Mouse (Mus musculus) lung, embryonic 16.5 days (tissue): Measurements from ENCODE around the gene Gpnmb. TPM values are rescaled to one million over a fixed set of nuclear protein-coding genes. Genes with fewer than 3 reads are reported as not detected.

ENCODE experiments used
- ATAC-seq: fragments of 200-750 bp; cut with Nextera tagmentation; 2 replicates; pipeline ENCODE4 v1.8.0; 2017; ENCODE audit warnings: low read depth, mild to moderate bottlenecking, moderate library complexity
- H3K27ac ChIP-seq: fragments of 300-500 bp; sonication (generic); 2 replicates; pipeline ENCODE4 v1.5.1; 2014; ENCODE audit warnings: mild to moderate bottlenecking, control low read depth, low read length
- H3K27me3 ChIP-seq: fragments of 300-500 bp; sonication (generic); 2 replicates; pipeline ENCODE4 v1.6.1; 2014; ENCODE audit warnings: low read depth, low read length, mixed read lengths; ENCODE audit not compliant: control insufficient read depth, insufficient read depth
- H3K36me3 ChIP-seq: fragments of 300-500 bp; sonication (generic); 2 replicates; pipeline ENCODE4 v1.6.1; 2014; ENCODE audit warnings: low read length; ENCODE audit not compliant: control insufficient read depth, insufficient read depth
- H3K4me1 ChIP-seq: fragments of 300-500 bp; sonication (generic); replicated peaks from 2 replicates; pipeline ENCODE4 v1.6.1; 2014; ENCODE audit warnings: low read length, mixed read lengths; ENCODE audit not compliant: control insufficient read depth, insufficient read depth
- H3K4me2 ChIP-seq: fragments of 300-500 bp; sonication (generic); 2 replicates; pipeline ENCODE4 v1.6.1; 2014; ENCODE audit warnings: low read depth, low read length, control low read depth
- H3K4me3 ChIP-seq: fragments of 300-500 bp; sonication (generic); 2 replicates; pipeline ENCODE4 v1.5.1; 2014; ENCODE audit warnings: mild to moderate bottlenecking, low read length, control low read depth
- H3K9ac ChIP-seq: fragments of 300-500 bp; sonication (generic); 2 replicates; pipeline ENCODE4 v1.6.1; 2014; ENCODE audit warnings: low read length, control low read depth
- H3K9me3 ChIP-seq: fragments of 300-500 bp; sonication (generic); 2 replicates; pipeline ENCODE4 v1.6.1; 2016; ENCODE audit warnings: low read length; ENCODE audit not compliant: control insufficient read depth
- WGBS: fragments of 180-500 bp; shearing (Covaris S2); extraction: QIAGEN DNeasy Blood & Tissue Kit; methylation state at CpG from one replicate; pipeline ENCODE4 v1.1.7; 2014; 5-methylcytosine and 5-hydroxymethylcytosine counted together
- polyA plus RNA-seq: library from polyadenylated mRNA; unstranded; fragments of >200 nt; fragmentation: Nextera tagmentation; extraction: Ambion mirVana; gene quantifications from 2 replicates; pipeline ENCODE4 v1.2.1, GENCODE M21; 2015

Gpnmb gene
- polyA plus RNA-seq, 1 experiment from 2014 or later = 0.93 TPM

- no peak overlapping the region for H3K27ac ChIP-seq
- H3K9ac ChIP-seq = no peak overlapping the region
- no peaks in the 10 kb centered on the region for H3K36me3 ChIP-seq
- no peak for ATAC-seq
- H3K27me3 ChIP-seq = no peaks in the 10 kb centered on the region
- 83% methylated on average over 1 of the region's 1 CpGs for WGBS
- no peak overlapping the region for H3K4me2 ChIP-seq
- H3K4me3 ChIP-seq = no peak overlapping the region
- H3K9me3 ChIP-seq = peaks cover 3% of the 10 kb centered on the region; the same call in 1 of the 2 replicates
- H3K4me1 ChIP-seq = peaks cover 2% of the 10 kb centered on the region; the same call in 1 of the 2 replicates
Observed at GRCm38 (mm10) chr6:49009665-49010064, 26.7 kb upstream of the Gpnmb start.

- whole genome bisulfite sequencing = 58% methylated on average over 5 of the region's 5 CpGs
- Histone ChIP-seq H3K27me3 (no peaks in the 10 kb centered on the region), H3K27ac (no peak overlapping the region), H3K4me1 (peaks cover 2% of the 10 kb centered on the region; the same call in 1 of the 2 replicates), H3K9me3 (peaks cover 3% of the 10 kb centered on the region; the same call in 1 of the 2 replicates), H3K9ac (no peak overlapping the region), H3K4me3 (no peak overlapping the region), H3K4me2 (no peak overlapping the region), H3K36me3 (no peaks in the 10 kb centered on the region)
- ATAC-seq = no peak
Observed at GRCm38 (mm10) chr6:49011191-49011590, 25.2 kb upstream of the Gpnmb start.

GRCm38 (mm10) chr6:49013023-49013422 is 23.3 kb upstream of the Gpnmb start:
- WGBS = 83% methylated on average over 4 of the region's 4 CpGs
- peaks cover 2% of the 10 kb centered on the region; the same call in 1 of the 2 replicates for H3K4me1 ChIP-seq
- H3K27ac ChIP-seq = no peak overlapping the region
- H3K36me3 ChIP-seq = no peaks in the 10 kb centered on the region
- H3K27me3 ChIP-seq = no peaks in the 10 kb centered on the region
- peaks cover 3% of the 10 kb centered on the region; the same call in 1 of the 2 replicates for H3K9me3 ChIP-seq
- no peak for ATAC-seq
- H3K4me2 ChIP-seq = no peak overlapping the region
- H3K4me3 ChIP-seq = no peak overlapping the region
- no peak overlapping the region for H3K9ac ChIP-seq

DNA sequence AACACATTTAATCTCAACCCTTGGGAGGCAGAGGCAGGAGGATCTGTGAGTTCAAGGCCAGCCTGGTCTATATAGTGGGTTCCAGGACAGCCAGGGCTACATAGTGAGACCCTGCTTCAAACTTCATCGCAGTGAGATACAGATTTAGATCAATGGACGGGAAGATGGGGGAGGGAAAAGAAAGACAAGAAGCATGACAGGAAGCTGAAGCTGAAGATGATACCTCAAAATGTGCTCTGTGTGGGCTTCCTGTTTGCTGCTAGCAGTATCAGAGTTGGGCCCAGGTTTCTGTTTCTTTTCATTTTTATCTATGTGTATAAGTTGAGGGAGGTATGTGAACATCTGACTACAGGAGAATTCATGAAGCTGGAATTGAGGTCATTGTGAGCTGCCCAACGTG is 22.9 kb upstream of the Gpnmb start:
- WGBS = 76% methylated on average over 3 of the region's 3 CpGs
- Histone ChIP-seq H3K9me3 (peaks cover 3% of the 10 kb centered on the region; the same call in 1 of the 2 replicates), H3K4me1 (no peaks in the 10 kb centered on the region; the same call in 1 of the 2 replicates), H3K27me3 (no peaks in the 10 kb centered on the region), H3K4me2 (no peak overlapping the region), H3K36me3 (no peaks in the 10 kb centered on the region), H3K27ac (no peak overlapping the region), H3K9ac (no peak overlapping the region), H3K4me3 (no peak overlapping the region)
- ATAC-seq = no peak

DNA sequence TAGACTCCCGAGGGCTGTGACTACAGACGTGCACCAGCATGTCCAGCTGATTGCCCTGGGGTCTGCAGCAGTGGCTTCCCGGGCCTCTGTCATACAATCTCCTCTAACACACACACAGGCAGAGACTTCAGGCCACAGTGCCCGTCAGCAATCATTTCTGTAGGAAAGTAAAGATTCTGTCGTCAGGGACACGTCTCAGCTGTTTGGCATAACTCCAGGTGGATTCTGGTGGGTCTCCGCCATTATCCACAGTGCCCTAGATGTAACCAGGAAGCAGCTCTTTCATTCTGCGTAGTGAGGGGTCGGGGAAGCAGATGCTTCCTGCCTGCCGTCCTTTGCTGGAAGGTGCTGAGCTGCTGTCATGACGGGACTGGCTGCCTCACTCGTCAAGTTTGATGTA is 19.2 kb upstream of the Gpnmb start:
- peak; percentile 78 for ATAC-seq
- no peak overlapping the region for H3K27ac ChIP-seq
- peak overlapping the region; percentile 23; the same call in 1 of the 2 replicates for H3K4me2 ChIP-seq
- peaks cover 2% of the 10 kb centered on the region; the same call in 1 of the 2 replicates for H3K4me1 ChIP-seq
- 31% methylated on average over 12 of the region's 12 CpGs for WGBS
- no peaks in the 10 kb centered on the region for H3K36me3 ChIP-seq
- H3K9ac ChIP-seq = no peak overlapping the region
- no peak overlapping the region for H3K4me3 ChIP-seq
- no peaks in the 10 kb centered on the region for H3K9me3 ChIP-seq
- no peaks in the 10 kb centered on the region for H3K27me3 ChIP-seq

- H3K36me3 ChIP-seq = no peaks in the 10 kb centered on the region
- peaks cover 2% of the 10 kb centered on the region; the same call in 1 of the 2 replicates for H3K4me1 ChIP-seq
- WGBS = 100% methylated on average over 1 of the region's 1 CpGs
- ATAC-seq = no peak
- no peak overlapping the region for H3K9ac ChIP-seq
- H3K4me3 ChIP-seq = no peak overlapping the region
- no peak overlapping the region for H3K27ac ChIP-seq
- H3K27me3 ChIP-seq = no peaks in the 10 kb centered on the region
- H3K4me2 ChIP-seq = no peak overlapping the region
- H3K9me3 ChIP-seq = no peaks in the 10 kb centered on the region
Observed at GRCm38 (mm10) chr6:49019341-49019740, 17.0 kb upstream of the Gpnmb start.

GRCm38 (mm10) chr6:49021141-49022012 is 15.0 kb upstream of the Gpnmb start:
- no peak for ATAC-seq
- H3K36me3 ChIP-seq = no peaks in the 10 kb centered on the region
- H3K4me3 ChIP-seq = no peak overlapping the region
- H3K4me2 ChIP-seq = no peak overlapping the region
- H3K27me3 ChIP-seq = no peaks in the 10 kb centered on the region
- no peak overlapping the region for H3K27ac ChIP-seq
- H3K4me1 ChIP-seq = peaks cover 2% of the 10 kb centered on the region; the same call in 1 of the 2 replicates
- 65% methylated on average over 14 of the region's 14 CpGs for WGBS
- H3K9ac ChIP-seq = no peak overlapping the region
- no peaks in the 10 kb centered on the region for H3K9me3 ChIP-seq

GRCm38 (mm10) chr6:49022384-49022783 is 14.0 kb upstream of the Gpnmb start:
- ATAC-seq = no peak
- Histone ChIP-seq H3K9ac (no peak overlapping the region), H3K36me3 (no peaks in the 10 kb centered on the region), H3K27me3 (no peaks in the 10 kb centered on the region), H3K4me2 (no peak overlapping the region), H3K4me1 (peaks cover 2% of the 10 kb centered on the region; the same call in 1 of the 2 replicates), H3K4me3 (no peak overlapping the region), H3K9me3 (no peaks in the 10 kb centered on the region), H3K27ac (no peak overlapping the region)
- WGBS = 83% methylated on average over 2 of the region's 2 CpGs

- Histone ChIP-seq H3K27me3 (no peaks in the 10 kb centered on the region), H3K4me1 (peaks cover 2% of the 10 kb centered on the region; the same call in 1 of the 2 replicates), H3K4me2 (no peak overlapping the region), H3K9ac (no peak overlapping the region), H3K36me3 (no peaks in the 10 kb centered on the region), H3K27ac (no peak overlapping the region), H3K4me3 (no peak overlapping the region), H3K9me3 (no peaks in the 10 kb centered on the region)
- WGBS = 74% methylated on average over 10 of the region's 10 CpGs
- ATAC-seq = no peak
Observed at GRCm38 (mm10) chr6:49023315-49023714, 13.0 kb upstream of the Gpnmb start.
